Mouse (Mus musculus) adrenal gland, adult (tissue): Measurements from ENCODE around the gene Hoxd3.

Experiments
- DNase-seq, 2 experiments: peaks; one replicate each; pipeline ENCODE4 v3.0.0; 2022 to 2023; ENCODE audit warnings: low spot score in 1 of 2; ENCODE audit not compliant: inconsistent age in 2 of 2

Gene Hoxd3

DNA sequence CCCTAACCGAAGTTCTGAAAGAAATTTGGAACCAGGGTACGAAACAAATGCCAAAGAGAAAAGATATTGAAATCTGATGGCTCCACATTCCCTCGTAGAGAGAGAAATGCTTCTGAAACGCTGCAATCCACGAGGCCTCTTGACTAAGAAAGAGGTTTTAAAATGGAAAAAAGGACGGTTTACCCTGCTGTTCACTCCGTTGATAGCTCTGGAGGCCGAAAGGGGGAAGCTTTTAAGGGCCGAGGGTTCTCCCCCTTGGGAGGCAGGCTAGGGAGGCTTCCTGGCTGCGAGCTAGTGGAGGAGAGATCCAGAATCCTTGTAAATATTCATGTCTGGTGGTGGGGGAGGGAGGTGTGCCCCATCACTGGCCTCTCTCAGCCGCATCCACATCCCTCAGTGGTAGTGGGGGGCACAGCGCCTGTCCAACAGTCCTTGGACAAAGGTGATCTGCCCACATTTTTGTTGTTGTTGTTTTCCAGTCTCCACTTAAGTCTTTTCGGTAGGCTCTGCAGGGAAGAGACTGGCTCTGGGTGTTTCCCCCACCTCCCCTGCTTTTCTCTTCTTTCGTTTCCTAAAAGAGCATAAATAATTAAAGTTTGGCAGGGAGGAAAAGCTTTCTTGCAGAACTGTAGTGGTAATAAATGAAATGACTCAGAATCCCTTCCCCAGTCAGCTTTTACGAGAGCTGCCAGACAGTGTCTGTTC, 32.7 kb upstream of the Hoxd3 start, which contains the start of gene Hoxd11:
Hoxd11 (plus strand) TSS at position 667 of the 705 bp plus-strand sequence.
- DNase-seq, result no peak

GRCm38 (mm10) chr2:74679596-74679971, 32.1 kb upstream of the Hoxd3 start:
- peak in 1 of 2 experiments; percentile 41 for DNase-seq

- DNase-seq, result no peak
These were observed 31.7 kb upstream of the Hoxd3 start for GRCm38 (mm10) chr2:74679980-74680379.

- DNase-seq, result no peak
These were observed 30.9 kb upstream of the Hoxd3 start for GRCm38 (mm10) chr2:74680561-74681398.

DNA sequence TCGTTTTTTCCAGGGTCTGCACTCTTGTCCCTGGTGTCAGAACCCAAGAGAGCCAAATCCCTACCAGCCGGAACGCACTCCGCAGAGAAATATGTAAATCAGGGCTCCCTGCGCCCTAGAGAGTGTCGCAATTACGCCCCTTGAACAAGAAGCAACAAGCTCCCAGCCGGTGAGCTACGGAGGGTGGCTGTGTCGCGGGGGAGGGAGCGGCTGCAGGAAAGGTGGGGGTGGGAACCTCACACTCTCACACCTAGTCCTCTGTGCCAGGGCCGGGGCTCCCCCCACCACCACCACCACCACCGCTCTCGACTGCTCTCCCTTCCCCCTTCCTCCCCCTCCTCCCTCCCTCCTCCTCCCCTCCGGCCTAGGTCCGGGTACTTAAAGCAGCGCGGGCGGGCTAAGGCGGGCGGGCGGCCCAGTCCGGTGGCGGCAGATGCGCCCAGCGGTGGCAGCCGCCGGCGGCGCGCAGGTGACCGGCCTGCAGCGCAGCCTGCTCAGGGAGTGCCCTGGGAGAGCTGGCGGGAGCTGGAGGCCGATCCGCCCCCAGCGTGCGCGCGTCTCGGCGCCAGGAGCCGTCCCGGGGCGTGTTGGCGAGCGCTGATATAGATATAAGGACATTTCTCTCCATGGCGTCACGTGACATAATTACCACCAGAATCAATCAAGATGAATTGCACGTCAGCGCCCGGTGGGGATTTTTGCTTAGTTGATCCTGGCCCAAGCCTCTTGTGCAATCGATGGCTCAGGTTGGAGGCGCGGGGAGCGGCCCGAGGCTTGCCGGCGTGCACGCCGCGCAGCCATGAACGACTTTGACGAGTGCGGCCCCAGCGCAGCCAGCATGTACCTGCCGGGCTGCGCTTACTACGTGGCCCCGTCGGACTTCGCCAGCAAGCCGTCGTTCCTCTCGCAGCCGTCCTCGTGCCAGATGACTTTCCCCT, 29.9 kb upstream of the Hoxd3 start:
- peak in 1 of 2 experiments; percentile 56 for DNase-seq

GRCm38 (mm10) chr2:74682796-74683195, 28.9 kb upstream of the Hoxd3 start:
- no peak for DNase-seq

GRCm38 (mm10) chr2:74683471-74683951, 28.2 kb upstream of the Hoxd3 start:
- DNase-seq, result no peak

DNA sequence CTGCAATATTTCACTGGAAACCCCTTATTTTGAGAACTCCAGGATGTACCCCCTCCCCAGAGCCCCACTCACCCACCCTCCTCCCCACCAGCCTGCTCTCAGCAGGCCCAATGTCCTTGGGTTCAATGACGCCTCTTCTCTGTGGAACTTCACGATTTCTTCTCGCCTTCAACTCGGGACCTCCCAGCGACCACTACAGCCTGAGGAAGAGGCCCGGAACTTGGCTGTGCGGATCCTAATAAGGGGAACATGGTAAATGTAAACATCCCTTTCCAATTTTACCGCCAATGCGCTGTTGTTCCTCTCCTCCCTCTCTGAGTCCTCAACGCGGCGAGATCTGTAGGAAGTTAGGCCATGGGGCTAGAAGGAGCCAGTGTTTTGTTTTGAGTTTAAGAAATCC, 27.6 kb upstream of the Hoxd3 start:
- no peak for DNase-seq

- no peak for DNase-seq
These were observed 26.6 kb upstream of the Hoxd3 start for GRCm38 (mm10) chr2:74685059-74685603.

DNA sequence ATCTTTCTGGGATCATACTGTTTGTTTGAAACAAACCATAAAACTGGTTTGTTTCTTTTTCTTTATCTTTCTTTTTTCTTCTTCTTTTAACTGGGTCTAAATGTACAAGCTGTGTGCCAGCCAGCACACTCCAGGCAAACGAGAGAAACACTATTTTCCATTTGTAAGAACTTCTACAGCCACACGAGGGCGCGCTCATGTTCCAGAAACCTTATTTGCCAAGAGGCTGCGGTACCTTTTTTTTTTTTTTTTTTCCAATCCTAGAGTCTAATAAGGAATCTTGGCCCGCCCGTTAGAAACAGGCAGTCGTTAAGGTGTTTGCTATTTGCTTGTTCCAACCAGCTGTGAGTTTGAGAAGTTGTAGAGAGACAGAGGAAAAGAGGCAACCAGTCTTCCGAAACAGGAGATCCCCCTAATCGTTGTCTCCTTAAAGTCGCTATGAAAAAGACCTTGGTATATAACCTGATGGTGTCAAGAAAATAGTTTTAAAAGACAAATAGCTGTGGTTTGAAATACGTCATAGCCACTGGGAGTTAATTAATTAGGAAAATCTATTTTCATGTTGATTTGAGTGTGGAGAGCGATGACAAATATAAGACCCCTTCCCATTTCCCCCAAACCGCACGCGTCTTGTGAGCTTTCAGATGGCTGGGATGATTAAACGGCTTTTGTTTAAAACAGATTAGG, 25.3 kb upstream of the Hoxd3 start:
- DNase-seq, result peak; percentile 64 to 85

GRCm38 (mm10) chr2:74686988-74687697, 24.6 kb upstream of the Hoxd3 start:
- no peak for DNase-seq

GRCm38 (mm10) chr2:74687698-74688555, 23.8 kb upstream of the Hoxd3 start:
- DNase-seq, result no peak

DNA sequence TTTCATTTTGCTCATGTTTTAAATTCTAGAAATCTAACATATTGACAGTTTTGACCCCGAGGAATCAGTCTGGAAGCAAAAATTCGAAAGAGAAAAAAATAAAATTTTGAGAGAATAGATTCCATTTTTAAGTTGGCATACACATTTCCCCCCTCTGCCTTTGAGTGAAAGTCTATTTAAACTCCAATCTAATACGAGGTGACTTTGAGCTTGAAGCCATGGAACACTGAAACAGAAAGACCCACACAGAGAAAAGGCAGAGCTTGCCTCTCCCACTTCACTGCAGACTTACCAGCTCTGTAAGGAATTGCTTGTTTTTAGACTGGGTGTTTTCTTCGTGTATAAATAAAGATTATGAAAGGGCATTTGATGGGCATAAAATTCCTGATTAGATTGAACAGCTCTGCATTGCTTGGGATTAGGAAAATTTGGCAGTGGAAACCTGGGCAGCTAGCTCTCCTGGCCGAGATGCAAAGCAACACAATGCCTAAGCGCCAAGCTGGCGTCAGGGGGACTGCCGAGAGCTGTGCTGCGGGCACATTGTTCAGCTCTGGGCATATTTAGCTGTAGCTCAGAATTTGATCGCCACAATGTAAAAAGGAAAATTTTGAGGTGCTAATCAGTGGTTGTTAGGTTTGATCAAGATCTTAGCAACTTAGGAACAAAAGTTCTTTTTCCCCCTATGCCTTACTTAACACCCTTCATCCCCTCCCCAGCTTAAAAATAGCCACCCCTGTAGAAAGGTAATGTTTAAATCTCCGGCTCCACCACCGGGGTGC, 22.7 kb upstream of the Hoxd3 start:
- no peak for DNase-seq

DNA sequence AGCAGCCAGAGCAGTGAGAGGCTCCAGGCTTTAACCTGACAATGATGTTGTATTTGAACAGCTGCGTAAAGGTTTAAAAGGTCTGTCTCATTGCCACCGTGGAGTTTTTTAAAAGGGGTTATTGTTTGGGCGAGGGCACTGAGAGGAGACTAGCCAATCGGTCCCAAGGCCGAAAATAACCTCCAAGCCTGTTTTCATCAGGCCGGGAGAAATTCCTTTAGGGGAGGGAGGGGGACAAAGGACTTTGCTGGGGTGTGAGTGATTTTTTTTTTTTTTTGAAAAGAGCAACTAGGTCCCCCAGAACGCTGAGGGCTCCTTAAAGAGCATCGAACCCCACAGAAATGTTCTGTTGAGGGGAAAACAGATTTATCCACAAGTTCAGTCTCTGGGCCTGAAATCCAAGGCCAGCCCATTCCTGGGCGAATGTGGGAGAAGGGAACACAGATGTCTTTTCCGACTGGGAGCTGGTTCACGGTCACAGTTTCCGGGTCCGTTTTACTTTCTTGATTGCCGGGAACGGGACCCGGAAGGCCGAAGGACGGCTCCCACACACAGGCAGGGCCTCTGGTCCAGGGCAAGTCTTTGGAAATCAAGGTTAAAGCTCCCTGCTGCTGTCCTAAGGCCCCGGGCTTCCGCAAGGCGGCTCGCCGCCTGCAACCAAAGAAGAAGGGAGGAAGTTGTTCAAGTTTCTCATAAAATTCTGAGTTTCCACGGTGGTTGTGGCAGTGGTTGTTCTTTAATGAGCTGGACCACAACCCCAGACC, 22.0 kb upstream of the Hoxd3 start:
- peak in 1 of 2 experiments; percentile 51 for DNase-seq

DNA sequence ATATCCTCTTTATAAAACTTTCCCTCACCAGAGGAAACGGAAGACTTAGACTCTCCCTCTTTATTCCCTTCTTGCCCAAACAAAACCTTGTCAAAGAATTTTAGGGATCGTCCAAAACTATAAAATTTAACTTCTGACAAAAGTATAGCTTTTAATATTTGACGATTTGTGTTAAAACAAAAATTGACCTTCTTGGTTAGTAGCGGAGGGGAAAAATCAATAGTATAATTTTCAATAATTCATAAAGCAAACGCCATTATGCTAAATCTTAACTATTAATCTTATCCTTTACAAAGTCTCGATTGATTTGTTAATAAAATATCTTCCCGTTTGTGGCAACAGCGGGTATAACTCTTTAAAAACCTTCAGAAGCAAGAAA, 21.4 kb upstream of the Hoxd3 start:
- no peak for DNase-seq

DNA sequence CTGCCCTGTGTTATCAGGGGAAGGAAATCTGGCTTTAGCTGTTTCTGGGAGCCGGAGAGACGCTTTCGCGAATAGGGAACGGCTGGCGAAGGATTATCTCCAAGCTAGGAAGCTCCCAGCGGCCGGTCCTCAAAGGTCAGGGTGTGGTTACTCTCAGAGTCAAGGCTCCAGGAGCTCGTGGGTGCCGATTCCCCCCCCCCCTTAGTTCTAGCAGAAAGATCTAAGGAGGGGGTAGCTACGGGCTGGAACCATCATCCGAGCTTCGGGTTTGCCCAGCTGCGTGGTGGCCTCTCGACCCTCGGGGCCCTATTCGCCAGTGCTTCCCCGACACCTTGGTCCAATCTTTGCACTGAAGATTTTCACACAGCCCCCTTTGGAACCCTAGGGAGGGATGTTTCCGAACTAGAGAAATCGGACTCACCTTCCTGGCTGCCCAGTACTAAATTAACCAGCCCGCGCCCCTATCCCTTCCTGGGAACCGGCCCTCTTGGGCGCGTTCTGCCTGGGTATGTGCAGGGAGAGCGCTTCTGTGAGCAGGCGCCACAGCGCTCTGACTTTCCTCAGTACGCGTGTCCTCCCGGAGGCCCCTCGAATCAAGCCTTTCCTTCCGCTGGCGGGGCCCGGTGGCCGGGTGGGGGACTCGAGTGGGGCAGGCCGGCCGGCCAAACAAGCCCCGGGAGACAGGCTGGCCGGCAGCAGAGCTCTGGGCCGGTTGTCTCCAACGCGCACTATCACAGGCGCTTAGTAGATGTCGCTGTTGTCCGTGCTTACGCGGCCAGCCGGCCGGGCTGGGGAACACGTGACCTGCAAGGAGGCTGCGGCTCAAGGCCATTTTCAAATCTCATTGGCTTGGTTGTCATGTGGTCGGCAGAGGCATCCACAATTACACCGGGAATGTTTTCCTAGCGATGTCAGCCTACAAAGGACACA, 20.4 kb upstream of the Hoxd3 start, which contains the start of gene Hoxd10:
Hoxd10 (plus strand) TSS at position 903 of the 930 bp plus-strand sequence.
- peak; percentile 70 to 86 for DNase-seq
